Mouse (Mus musculus) adipocyte (in vitro differentiated cells): Measurements from ENCODE around the gene Col4a2.

ENCODE experiments used
- DNase-seq: peaks from one replicate; pipeline ENCODE4 v3.0.0-alpha.2; 2016; ENCODE audit warnings: low spot score

The Col4a2 gene

DNA sequence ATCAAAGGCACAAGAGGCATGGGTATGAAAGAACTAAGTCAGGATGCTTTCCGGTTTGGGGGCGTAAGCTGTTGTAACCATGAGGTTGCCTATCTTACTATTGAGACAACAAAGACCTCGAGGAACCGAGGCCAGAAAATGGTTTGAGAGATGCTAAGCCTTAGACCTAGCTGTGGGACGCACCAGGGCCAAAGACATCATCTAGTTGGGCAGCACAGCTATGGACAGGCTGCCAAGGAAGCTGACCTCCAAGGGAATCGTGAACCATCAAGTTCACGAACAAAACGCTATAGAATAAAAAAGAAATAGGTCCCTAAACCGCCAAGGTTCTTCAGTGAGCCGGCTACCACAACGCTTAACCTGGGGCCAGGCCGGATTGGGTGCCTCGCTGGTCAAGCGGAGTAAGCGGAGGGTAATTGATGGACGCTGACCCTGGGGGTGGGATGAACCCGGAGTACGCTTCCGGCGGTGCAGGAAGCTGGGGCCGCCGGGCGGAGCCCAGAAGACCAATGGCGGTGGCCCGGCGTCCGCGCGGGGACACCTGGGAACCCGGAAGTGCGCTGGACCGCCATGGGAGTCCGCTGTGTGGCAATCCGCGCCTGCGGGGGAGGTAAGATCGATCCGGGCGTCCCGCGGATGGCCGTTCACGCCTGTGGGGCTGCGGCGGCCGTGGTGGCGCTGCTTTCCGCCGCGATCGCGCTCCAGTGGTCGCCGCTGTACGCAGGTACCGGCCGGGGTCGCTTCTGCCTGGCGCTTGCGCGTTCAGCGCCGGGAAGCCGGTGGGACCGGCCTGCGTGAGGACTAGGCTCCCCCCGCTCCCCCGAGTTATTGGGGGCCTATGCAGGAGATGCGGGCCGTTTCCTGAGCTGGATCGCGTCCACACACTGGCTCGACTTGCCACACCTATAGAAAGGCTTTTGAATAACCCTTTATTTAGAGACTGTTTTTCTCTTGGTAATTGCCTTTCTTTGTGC, 184.7 kb downstream of the Col4a2 start, which contains the start of gene Naxd:
Naxd (plus strand) TSS at position 490 of the 974 bp plus-strand sequence.
- DNase-seq, result peak; percentile 91

GRCm38 (mm10) chr8:11498281-11498680, 185.7 kb downstream of the Col4a2 start:
- DNase-seq, result no peak
